Mouse (Mus musculus) activated CD4-positive, CD25-positive, alpha-beta regulatory T cell, adult 4 months (primary cell): ENCODE results near the gene Hexb. TPM values are rescaled to one million over a fixed set of nuclear protein-coding genes. Genes with fewer than 3 reads are reported as not detected.
"Not testable (repeated sequence)": the region's sequence is repeated elsewhere in the genome, so short reads cannot be mapped to it uniquely, and the experiment has no call there.

Experiments
- ATAC-seq: one replicate; pipeline ENCODE4 v1.8.0; 2017
- polyA plus RNA-seq, 2 experiments: library from polyadenylated mRNA; unstranded; fragments of 100-300 nt; shearing (Covaris generic); gene quantifications; one replicate each; pipeline ENCODE4 v1.2.1; 2017

Gene Hexb
- polyA plus RNA-seq, 2 experiments from 2014 or later: 76.8 to 77.4 TPM

DNA sequence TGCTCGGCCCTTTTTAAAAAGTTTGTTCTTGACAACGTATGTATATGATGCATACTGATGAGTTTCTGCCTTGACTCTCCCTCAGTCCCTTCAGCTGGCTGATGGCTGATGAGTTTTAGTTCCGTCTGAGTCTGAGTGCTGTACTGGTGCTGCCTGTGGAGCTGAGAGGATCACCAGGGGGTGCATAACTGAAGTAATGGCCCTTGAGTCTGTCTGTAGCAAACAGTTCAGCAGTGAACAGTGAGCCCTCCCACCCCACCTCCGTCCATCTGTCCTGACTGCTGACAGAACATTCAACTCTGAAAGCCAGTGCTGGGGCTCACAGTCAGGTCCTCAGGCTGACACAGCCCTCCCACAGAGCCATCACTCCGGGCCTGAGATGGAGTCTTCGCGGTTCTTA lies 19.2 kb downstream of the Hexb start:
- ATAC-seq: no peak

DNA sequence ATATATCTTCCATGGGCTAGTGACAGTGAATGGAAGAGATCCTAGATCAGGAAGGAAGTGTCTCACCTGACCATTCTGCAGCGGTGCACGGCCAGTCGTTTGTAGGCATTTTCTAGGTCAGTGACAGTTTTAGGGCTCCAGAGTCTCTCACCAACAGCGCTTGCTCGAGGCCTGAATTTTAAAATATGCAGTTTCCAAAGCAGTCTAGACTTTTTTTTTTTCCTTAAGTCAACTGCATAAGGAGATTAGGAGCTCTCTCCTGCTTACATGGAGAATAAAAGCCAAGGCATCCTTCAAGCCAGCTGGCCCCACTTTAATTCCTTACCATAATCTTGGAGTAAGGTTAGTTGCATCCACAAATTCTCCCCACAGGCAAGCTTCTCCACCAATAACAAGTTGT lies 21.4 kb downstream of the Hexb start:
- ATAC-seq: no peak

DNA sequence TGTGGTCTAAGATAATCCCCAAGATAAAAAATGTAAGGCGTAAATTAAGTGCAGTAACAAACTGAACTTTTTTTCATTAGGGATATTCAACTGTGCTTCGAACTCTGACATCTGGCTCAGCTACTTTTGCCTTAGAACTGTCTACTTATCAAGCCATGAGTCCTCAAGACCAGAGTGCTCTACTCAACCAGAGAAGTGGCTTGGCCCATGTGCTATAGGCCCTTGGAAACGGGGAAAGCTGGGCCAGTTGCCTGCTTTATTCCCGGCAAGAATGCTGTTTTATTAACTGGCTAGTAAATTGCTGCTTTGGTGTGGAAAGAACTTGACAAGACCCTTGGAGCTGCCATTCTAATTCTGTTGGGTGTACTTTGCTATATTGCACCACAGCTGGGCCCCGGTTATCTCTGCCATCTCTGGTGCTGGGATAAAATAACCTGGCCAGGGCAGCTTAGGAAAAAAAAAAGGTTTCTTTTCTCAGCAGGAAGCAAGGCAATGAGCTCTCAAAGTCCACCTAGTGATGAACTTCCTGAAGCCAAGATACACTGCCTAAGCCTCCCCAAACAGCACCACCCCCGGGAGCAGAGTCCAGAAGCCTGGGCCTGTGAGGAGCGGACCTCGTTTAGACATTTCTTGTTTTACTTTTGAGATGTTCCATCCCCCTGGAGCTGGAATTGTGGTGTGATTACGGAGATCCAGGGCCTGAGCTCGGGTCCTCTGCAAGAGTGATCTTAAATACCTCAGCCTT lies 22.5 kb downstream of the Hexb start:
- no peak for ATAC-seq

DNA sequence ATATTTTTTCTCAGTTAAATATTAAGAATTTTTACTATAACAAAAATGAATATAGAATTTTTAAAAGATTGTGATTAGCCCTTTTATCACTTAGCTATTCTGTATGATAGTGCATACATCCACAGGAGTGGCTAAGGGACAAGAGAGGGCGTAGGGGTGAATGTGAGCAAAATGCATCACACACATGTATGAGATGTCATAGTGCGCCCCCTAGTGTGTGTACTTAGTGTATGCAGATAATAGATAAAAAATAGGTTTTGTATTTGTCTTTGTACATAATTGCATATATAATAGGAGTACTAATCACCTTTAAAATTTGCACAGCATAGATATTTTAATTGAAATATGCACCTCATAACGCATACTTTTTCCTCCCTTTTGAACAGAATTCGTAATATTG lies 52.3 kb downstream of the Hexb start:
- ATAC-seq: peak; percentile 84

DNA sequence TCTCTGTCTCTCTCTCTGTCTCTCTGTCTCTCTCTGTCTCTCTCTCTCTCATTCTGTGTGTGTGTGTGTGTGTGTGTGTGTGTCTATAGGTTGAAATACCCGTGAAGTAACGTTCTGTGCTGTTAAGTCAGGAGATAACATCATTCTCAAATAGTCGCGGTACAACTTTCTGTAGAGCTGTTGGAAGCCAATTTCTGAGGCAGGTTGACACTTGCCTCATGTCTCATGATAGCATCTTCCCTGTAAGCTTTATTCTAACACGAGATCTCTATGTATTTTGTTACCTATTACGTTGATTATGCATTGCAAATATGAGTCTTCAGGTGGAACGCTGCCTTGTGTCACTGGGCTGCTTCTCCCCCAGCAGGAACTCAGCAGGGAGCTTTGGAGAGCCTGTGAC lies 55.8 kb downstream of the Hexb start:
- no peak for ATAC-seq

DNA sequence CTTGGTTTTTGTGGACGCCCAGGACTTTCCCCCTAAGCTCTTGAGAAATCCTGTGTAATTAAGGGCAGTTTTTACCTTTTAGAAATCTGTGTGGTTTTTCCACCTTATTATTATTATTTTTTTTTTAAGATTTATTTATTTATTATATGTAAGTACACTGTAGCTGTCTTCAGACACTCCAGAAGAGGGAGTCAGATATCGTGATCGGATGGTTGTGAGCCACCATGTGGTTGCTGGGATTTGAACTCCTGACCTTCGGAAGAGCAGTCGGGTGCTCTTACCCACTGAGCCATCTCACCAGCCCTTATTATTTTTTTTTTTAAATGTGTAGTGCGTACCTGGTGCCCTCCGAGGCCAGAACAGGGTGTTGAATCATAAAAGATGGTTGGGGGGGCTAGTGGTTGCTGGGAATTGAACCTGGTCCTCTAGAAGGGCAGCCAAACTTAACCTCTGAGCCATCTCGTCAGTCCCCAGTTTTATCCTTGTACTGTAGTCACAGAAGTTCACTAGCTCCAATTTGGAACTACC lies 59.7 kb downstream of the Hexb start:
- ATAC-seq: not testable (repeated sequence)

DNA sequence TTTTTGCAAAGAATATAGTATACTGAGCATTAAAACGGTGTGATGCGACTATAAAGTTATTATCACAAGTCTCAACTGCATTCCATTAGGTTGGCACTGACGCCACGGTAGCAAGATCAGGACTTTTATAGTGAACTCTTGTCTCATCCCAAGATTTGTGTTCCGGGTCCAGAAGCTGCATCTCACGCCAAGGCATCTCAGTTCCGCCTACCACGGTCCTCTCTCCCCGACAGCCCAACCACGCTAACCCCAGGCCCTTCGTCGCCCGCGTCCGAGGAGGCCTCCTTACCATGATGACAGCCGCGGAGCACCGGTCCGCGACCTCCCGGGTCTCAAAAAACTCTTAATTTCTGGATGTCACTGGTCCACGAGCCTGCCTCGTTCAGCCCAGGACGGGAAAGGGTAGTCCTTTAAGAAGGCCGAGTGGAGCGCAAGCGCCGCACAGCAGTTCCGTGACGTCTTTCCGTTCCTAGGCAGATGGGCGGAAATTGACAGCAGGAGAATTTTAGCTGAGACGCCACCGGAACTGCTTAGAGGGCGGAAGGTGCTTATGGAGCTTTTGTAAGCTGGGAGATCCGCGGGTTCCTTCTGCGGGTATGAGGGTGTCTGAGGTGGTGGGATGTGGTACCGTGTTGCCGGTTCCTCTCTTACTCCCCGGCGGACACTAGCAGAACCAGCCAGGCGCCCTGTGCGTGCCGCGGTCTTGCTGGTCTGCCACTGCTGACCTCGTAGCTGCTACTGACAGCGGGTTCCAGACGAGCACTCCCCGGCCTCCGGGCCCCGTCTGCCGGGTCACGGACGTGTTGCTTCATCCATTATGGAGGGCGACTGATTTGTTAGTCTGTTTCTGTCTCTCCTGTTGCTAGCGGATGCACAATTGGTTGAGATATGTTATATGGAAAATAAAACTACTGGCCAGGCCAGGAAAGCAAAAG lies 60.4 kb downstream of the Hexb start, which contains the start of the genes Gfm2 and Nsa2:
Gene Gfm2 (plus strand): TSS at position 472 of the 935 bp plus-strand sequence.
Gene Nsa2 (minus strand): TSS at position 472 of the 935 bp plus-strand sequence.
- peak; percentile 99 for ATAC-seq

DNA sequence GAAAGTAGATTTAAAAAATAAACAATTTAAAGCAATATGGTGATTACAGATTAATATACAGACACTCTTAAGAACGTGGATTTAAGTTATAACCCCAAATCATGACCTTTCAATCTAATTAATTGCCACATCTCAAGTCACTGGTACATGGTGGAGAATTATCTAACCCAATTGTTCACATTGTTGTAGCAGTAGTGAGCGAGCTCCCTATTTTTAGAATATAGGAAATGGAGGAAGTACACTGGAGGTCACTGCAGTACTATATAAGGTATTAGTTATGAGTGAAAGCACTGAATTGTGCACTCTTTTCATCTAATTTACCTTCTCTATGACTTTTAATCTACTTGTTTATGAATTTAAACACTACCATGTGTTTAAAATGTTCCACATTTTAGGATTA lies 67.7 kb downstream of the Hexb start:
- not testable (repeated sequence) for ATAC-seq

DNA sequence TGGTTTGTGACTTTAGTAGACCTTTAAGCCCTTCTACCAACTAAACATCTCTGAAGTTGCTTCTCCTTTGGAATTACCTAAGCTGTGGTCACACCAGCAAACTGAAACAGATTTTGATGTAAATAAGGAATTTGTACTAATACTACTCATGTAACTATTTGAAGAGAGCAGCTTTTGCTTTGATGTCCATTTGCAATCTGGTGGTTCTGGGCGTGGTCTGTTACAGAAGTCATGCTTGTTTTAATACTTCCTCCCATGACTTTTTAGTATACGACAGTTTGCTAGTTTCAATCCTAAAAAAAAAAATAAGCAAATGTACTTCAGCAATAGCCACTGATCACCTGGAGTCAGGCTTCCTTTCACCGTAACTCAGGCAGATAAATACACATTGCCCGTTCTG lies 68.5 kb downstream of the Hexb start:
- not testable (repeated sequence) for ATAC-seq

Other genes with a start within 250 kb of the Hexb start
- gene 1700029F12Rik, start 164.0 kb downstream of the Hexb start, polyA plus RNA-seq: not detected
- under 1 TPM; 0.56 to 0.71 TPM for gene Fam169a, start 131.1 kb downstream of the Hexb start, polyA plus RNA-seq
- gene Gm6169, start 99.1 kb downstream of the Hexb start, polyA plus RNA-seq: 1 to 10 TPM; 5.1 to 9.7 TPM
- 10 to 100 TPM; 38.3 to 42.6 TPM for gene Gfm2, start 60.4 kb downstream of the Hexb start, polyA plus RNA-seq
- gene Nsa2, start 60.4 kb downstream of the Hexb start, polyA plus RNA-seq: 100 to 1,000 TPM; 119 to 163 TPM
- 1 to 10 TPM; 3.0 to 3.8 TPM for gene Enc1, start 42.7 kb upstream of the Hexb start, polyA plus RNA-seq